Comparison of ENCODE assay signal across 13 mouse cellular contexts in the genomic region with DNA sequence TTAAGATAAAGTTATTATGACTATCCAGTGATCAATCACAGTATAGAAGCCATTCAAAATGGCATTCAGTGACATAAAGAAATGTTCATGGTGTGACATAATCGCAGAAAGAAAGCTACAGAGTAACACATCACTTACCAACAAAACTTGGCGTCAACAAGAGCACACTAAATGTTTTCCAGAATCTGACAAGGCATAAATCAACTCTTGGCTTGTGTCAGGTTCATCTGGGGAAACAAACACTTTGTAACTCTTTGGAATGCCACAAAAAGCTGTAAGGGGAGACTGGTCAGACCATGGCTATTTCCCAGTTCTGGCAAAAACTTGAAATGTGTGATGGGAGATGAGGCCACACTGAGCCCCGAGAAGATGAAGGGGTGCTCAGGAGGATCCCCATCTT. TPM values are rescaled to one million over a fixed set of nuclear protein-coding genes. Genes with fewer than 3 reads are reported as not detected.
A peak's percentile ranks its signal among the peaks of the same experiment; 100 is the strongest.
DNase-seq lines count a peak whose midpoint lies in the region; ATAC-seq and TF ChIP-seq lines count a peak whose summit lies in the region.
"Had no signal": no experiment of that assay in that cellular context is flagged by ENCODE, and none has a peak within 500 bp of the region (broad histone marks: within the 10 kb centered on the region; RNA-seq: fewer than 3 reads in every experiment).

No protein-coding gene starts in this region.

- peaks cover 5% of the 10 kb centered on the region for H3K4me1 ChIP-seq in heart, embryonic 16.5 days (ENCODE audit: control insufficient read depth, insufficient read depth, low read length)
- peaks cover 7% of the 10 kb centered on the region for H3K4me1 ChIP-seq in kidney, embryonic 16.5 days (ENCODE audit: insufficient read depth, low read length)
- H3K4me1 ChIP-seq in midbrain, postnatal 0 days (ENCODE audit: insufficient read depth, low read length) = no peaks in the 10 kb centered on the region
- H3K4me1 ChIP-seq in midbrain, embryonic 15.5 days = no peaks in the 10 kb centered on the region
- 0 out of 2 replicates have a peak, but pooled peaks cover 2% of the 10 kb centered on the region for H3K4me1 ChIP-seq in stomach, embryonic 16.5 days (ENCODE audit: control insufficient read depth, insufficient read depth, low read length)
- H3K4me1 ChIP-seq: liver, embryonic 13.5 days; midbrain, embryonic 13.5 days had no signal

- no peak for ATAC-seq in heart, embryonic 16.5 days (replicated peaks; ENCODE audit: extremely low read depth, insufficient read depth, low FRiP score)
- no peak for ATAC-seq in kidney, embryonic 16.5 days (ENCODE audit: low FRiP score, low TSS enrichment)
- ATAC-seq in midbrain, postnatal 0 days (ENCODE audit: low FRiP score) = no peak
- ATAC-seq in midbrain, embryonic 15.5 days (replicated peaks) = no peak
- no peak for ATAC-seq in stomach, embryonic 16.5 days (ENCODE audit: insufficient read depth, low FRiP score)
- no peak for ATAC-seq in inflammation-experienced regulatory T-cells, adult 6 months
- ATAC-seq: forebrain, embryonic 14.5 days had no signal

- TF ChIP-seq CTCF in midbrain, postnatal 0 days (IDR thresholded peaks at IDR 0.05) = no peak

- H3K27ac ChIP-seq in heart, embryonic 16.5 days (ENCODE audit: low read length) = peak overlapping the region; percentile 41; the same call in 1 of the 2 replicates
- H3K27ac ChIP-seq in kidney, embryonic 16.5 days (ENCODE audit: low read length) = peak overlapping the region; percentile 46
- peak overlapping the region; percentile 38; the same call in 1 of the 2 replicates for H3K27ac ChIP-seq in midbrain, postnatal 0 days (ENCODE audit: low read depth, low read length)
- no peak overlapping the region for H3K27ac ChIP-seq in midbrain, embryonic 15.5 days
- H3K27ac ChIP-seq in stomach, embryonic 16.5 days (ENCODE audit: low read length) = peak overlapping the region; percentile 58
- H3K27ac ChIP-seq: liver, embryonic 13.5 days; midbrain, embryonic 13.5 days had no signal

- DNase-seq in heart, postnatal 14 days = no peak
- no peak for DNase-seq in kidney, postnatal 14 days
- DNase-seq in midbrain, postnatal 0 days (ENCODE audit: low spot score) = no peak
- DNase-seq: liver, embryonic 13.5 days; right cerebral cortex, postnatal 25 days; thymus, adult 2 months had no signal

- intact Hi-C loops in heart, postnatal 14 days (cut with DNase I) = no loop called here

- H3K4me2 ChIP-seq in heart, embryonic 16.5 days (ENCODE audit: low read depth, low read length) = no peak overlapping the region
- no peak overlapping the region for H3K4me2 ChIP-seq in kidney, embryonic 16.5 days (replicated peaks; ENCODE audit: low read depth, low read length)
- H3K4me2 ChIP-seq in midbrain, postnatal 0 days (ENCODE audit: low read depth, low read length, poor library complexity, severe bottlenecking) = no peak overlapping the region
- no peak overlapping the region for H3K4me2 ChIP-seq in midbrain, embryonic 15.5 days
- H3K4me2 ChIP-seq in stomach, embryonic 16.5 days (ENCODE audit: low read depth, low read length) = no peak overlapping the region
- H3K4me2 ChIP-seq: liver, embryonic 13.5 days; midbrain, embryonic 13.5 days had no signal

- no peak overlapping the region for H3K9ac ChIP-seq in heart, embryonic 16.5 days (ENCODE audit: low read length)
- H3K9ac ChIP-seq in kidney, embryonic 16.5 days (replicated peaks; ENCODE audit: low read length) = no peak overlapping the region
- H3K9ac ChIP-seq in midbrain, postnatal 0 days (replicated peaks; ENCODE audit: low read length, poor library complexity, severe bottlenecking) = no peak overlapping the region
- no peak overlapping the region for H3K9ac ChIP-seq in midbrain, embryonic 15.5 days
- no peak overlapping the region for H3K9ac ChIP-seq in stomach, embryonic 16.5 days (ENCODE audit: low read length)
- H3K9ac ChIP-seq: liver, embryonic 13.5 days; midbrain, embryonic 13.5 days had no signal

- H3K9me3 ChIP-seq in heart, embryonic 16.5 days (replicated peaks; ENCODE audit: control insufficient read depth, low read length) = peaks cover 7% of the 10 kb centered on the region; the same call in 1 of the 2 replicates
- H3K9me3 ChIP-seq in kidney, embryonic 16.5 days (ENCODE audit: low read length) = peaks cover 4% of the 10 kb centered on the region; the same call in 1 of the 2 replicates
- no peaks in the 10 kb centered on the region for H3K9me3 ChIP-seq in midbrain, postnatal 0 days (ENCODE audit: low read length)
- no peaks in the 10 kb centered on the region for H3K9me3 ChIP-seq in midbrain, embryonic 15.5 days
- H3K9me3 ChIP-seq in stomach, embryonic 16.5 days (replicated peaks; ENCODE audit: control insufficient read depth, low read length) = no peaks in the 10 kb centered on the region
- H3K9me3 ChIP-seq: liver, embryonic 13.5 days; midbrain, embryonic 13.5 days had no signal

- 82% methylated on average over 3 of the region's 3 CpGs for WGBS in heart, embryonic 16.5 days
- WGBS in kidney, embryonic 16.5 days = 69% methylated on average over 3 of the region's 3 CpGs
- WGBS in midbrain, postnatal 0 days = 88% methylated on average over 3 of the region's 3 CpGs
- WGBS in midbrain, embryonic 15.5 days = 86% methylated on average over 3 of the region's 3 CpGs
- WGBS in stomach, embryonic 16.5 days = 77% methylated on average over 3 of the region's 3 CpGs

- no peaks in the 10 kb centered on the region for H3K27me3 ChIP-seq in heart, embryonic 16.5 days (ENCODE audit: control insufficient read depth, insufficient read depth, low read length)
- H3K27me3 ChIP-seq in kidney, embryonic 16.5 days (ENCODE audit: insufficient read depth, low read length) = no peaks in the 10 kb centered on the region
- no peaks in the 10 kb centered on the region for H3K27me3 ChIP-seq in midbrain, postnatal 0 days (ENCODE audit: insufficient read depth, low read length)
- no peaks in the 10 kb centered on the region for H3K27me3 ChIP-seq in midbrain, embryonic 15.5 days (replicated peaks)
- H3K27me3 ChIP-seq in stomach, embryonic 16.5 days (ENCODE audit: control insufficient read depth, insufficient read depth, low read length) = no peaks in the 10 kb centered on the region
- H3K27me3 ChIP-seq: liver, embryonic 13.5 days; midbrain, embryonic 13.5 days had no signal

- H3K4me3 ChIP-seq in heart, embryonic 16.5 days (ENCODE audit: low read length) = no peak overlapping the region
- no peak overlapping the region for H3K4me3 ChIP-seq in kidney, embryonic 16.5 days (ENCODE audit: low read length)
- H3K4me3 ChIP-seq in midbrain, postnatal 0 days (ENCODE audit: low read depth, low read length) = no peak overlapping the region
- H3K4me3 ChIP-seq in midbrain, embryonic 15.5 days = no peak overlapping the region
- no peak overlapping the region for H3K4me3 ChIP-seq in stomach, embryonic 16.5 days (replicated peaks; ENCODE audit: low read length)
- H3K4me3 ChIP-seq: liver, embryonic 13.5 days; midbrain, embryonic 13.5 days had no signal

- H3K36me3 ChIP-seq in heart, embryonic 16.5 days (ENCODE audit: control insufficient read depth, insufficient read depth) = no peaks in the 10 kb centered on the region
- no peaks in the 10 kb centered on the region for H3K36me3 ChIP-seq in kidney, embryonic 16.5 days (ENCODE audit: insufficient read depth, low read length)
- no peaks in the 10 kb centered on the region for H3K36me3 ChIP-seq in midbrain, postnatal 0 days (ENCODE audit: insufficient read depth, low read length)
- no peaks in the 10 kb centered on the region for H3K36me3 ChIP-seq in midbrain, embryonic 15.5 days (replicated peaks)
- no peaks in the 10 kb centered on the region for H3K36me3 ChIP-seq in stomach, embryonic 16.5 days (ENCODE audit: control insufficient read depth, insufficient read depth, low read length)
- H3K36me3 ChIP-seq: liver, embryonic 13.5 days; midbrain, embryonic 13.5 days had no signal

RNA-seq across cellular contexts. Expression of a gene that starts 36.8 kb away (rescaled TPM):
- 1.2 and 1.4 TPM in 2 replicates for polyA plus RNA-seq in heart, embryonic 16.5 days (2015; fragmentation: Nextera tagmentation; extraction: Ambion mirVana)
- total RNA-seq in heart, postnatal 14 days (2021) = 1 to 10 TPM; 1.6 TPM
- polyA plus RNA-seq in kidney, embryonic 16.5 days (2015; fragmentation: Nextera tagmentation; extraction: Ambion mirVana) = 1.7 and 1.9 TPM in 2 replicates
- total RNA-seq in midbrain, postnatal 0 days (2014; rRNA removed) = 1.6 and 2.9 TPM in 2 replicates
- 0.64 and 0.97 TPM in 2 replicates for polyA plus RNA-seq in midbrain, postnatal 0 days (2015; fragmentation: Nextera tagmentation; extraction: Ambion mirVana)
- polyA plus RNA-seq in midbrain, embryonic 15.5 days (2015; fragmentation: Nextera tagmentation; extraction: Ambion mirVana) = 1.9 TPM in 2 replicates
- 5.3 and 7.3 TPM in 2 replicates for polyA plus RNA-seq in stomach, embryonic 16.5 days (2015; fragmentation: Nextera tagmentation; extraction: Ambion mirVana)
- polyA plus RNA-seq in inflammation-experienced regulatory T-cells, adult 6 months (2017; shearing (Covaris generic)) = not detected
- polyA plus RNA-seq: liver, embryonic 13.5 days had no signal
